Mouse (Mus musculus) effector memory CD4-positive, alpha-beta T cell, adult 5 months (primary cell): ENCODE results near the gene Cenpu. TPM values are rescaled to one million over a fixed set of nuclear protein-coding genes. Genes with fewer than 3 reads are reported as not detected.

ENCODE experiments used
- polyA plus RNA-seq: library from polyadenylated mRNA; unstranded; fragments of 100-300 nt; shearing (Covaris generic); gene quantifications from one replicate; pipeline ENCODE4 v1.2.1, GENCODE M21; 2017

Cenpu gene
- polyA plus RNA-seq, result 2.7 TPM

GRCm38 (mm10) chr8:46551615-46552440, at the start of gene Cenpu:
TSS of gene Cenpu (plus strand) at chr8:46552028.

GRCm38 (mm10) chr8:46616879-46617689, 65.3 kb downstream of the Cenpu start, which contains the start of the genes Primpol and Casp3:
TSS of gene Primpol (minus strand) at chr8:46617212.
TSS of gene Casp3 (plus strand) at chr8:46617291.

Other genes with a start within 250 kb of the Cenpu start
- gene Acsl1, start 81.0 kb upstream of the Cenpu start, polyA plus RNA-seq, result 18.0 TPM
- 19.8 TPM for gene Primpol, start 65.2 kb downstream of the Cenpu start, polyA plus RNA-seq
- 30.7 TPM for gene Casp3, start 65.3 kb downstream of the Cenpu start, polyA plus RNA-seq
- 114 TPM for gene Irf2, start 187.7 kb downstream of the Cenpu start, polyA plus RNA-seq